Mouse (Mus musculus): ENCODE data around the gene Agtrap.

DNA sequence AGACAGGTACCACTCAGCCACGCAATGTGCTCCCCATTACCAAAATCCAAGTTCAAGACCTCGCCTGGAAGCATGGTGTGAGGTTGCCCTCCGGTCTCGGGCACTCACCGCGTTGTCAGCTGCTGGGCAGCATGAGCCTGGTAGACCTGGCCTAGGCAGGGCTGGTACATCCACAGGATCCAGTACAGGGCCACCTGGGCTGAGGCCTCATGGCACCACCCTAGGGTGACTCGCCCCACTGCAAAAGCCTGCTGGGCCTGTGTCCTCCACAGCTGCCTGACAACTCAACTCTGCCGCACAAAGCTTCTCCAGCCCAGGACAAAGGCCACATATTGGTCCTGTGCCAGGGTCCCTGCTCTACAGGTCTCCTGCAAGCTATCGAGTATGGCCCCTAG is 26.7 kb downstream of the Agtrap start:
- no peak for TF ChIP-seq POLR2A (IDR thresholded peaks at IDR 0.05; ENCODE audit: borderline replicate concordance, low read depth, low read length)
- TF ChIP-seq CTCF (IDR thresholded peaks at IDR 0.05; ENCODE audit: low read depth, low read length) = no peak
